Mouse (Mus musculus): ENCODE data around the gene Trdn.

- TF ChIP-seq POLR2AphosphoS2 (IDR thresholded peaks at IDR 0.05; ENCODE audit: insufficient read length, low read depth): no peak
- TF ChIP-seq MYOD1 (IDR thresholded peaks at IDR 0.05; ENCODE audit: control insufficient read depth in 1 of 3, insufficient read length in 2 of 3, low read depth in 2 of 3): no peak
These were observed 3.3 kb downstream of the Trdn start for GRCm38 (mm10) chr10:33083627-33084158.
